Mouse (Mus musculus) cerebellum, adult 2 months (tissue): ENCODE results near the gene Pnpla2. TPM values are rescaled to one million over a fixed set of nuclear protein-coding genes. Genes with fewer than 3 reads are reported as not detected.

Source experiments
- DNase-seq, 2 experiments: peaks; one replicate each; pipeline ENCODE4 v3.0.0; 2021
- H3K27ac ChIP-seq: fragments of 200-500 bp; 2 replicates; pipeline ENCODE4 v1.5.1; 2012; ENCODE audit warnings: low read length, control low read depth, inconsistent platforms; ENCODE audit not compliant: insufficient read depth
- H3K27me3 ChIP-seq: fragments of 200-500 bp; 2 replicates; pipeline ENCODE4 v1.6.1; 2012; ENCODE audit warnings: inconsistent platforms, mild to moderate bottlenecking, low read length, moderate library complexity; ENCODE audit not compliant: control insufficient read depth, insufficient read depth
- H3K4me1 ChIP-seq: fragments of 200-500 bp; 2 replicates; pipeline ENCODE4 v1.6.1; 2011; ENCODE audit warnings: low read length; ENCODE audit not compliant: control insufficient read depth, insufficient read depth
- H3K4me3 ChIP-seq: fragments of 200-500 bp; replicated peaks from 2 replicates; pipeline ENCODE3; 2011; ENCODE audit warnings: mild to moderate bottlenecking, low read depth, low read length, control low read depth; ENCODE audit not compliant: insufficient read depth
- CTCF ChIP-seq: fragments of 200-500 bp; IDR thresholded peaks from 2 replicates; pipeline ENCODE4 v1.5.1; 2011; ENCODE audit warnings: low read depth, mild to moderate bottlenecking, control low read depth, low read length, moderate library complexity, borderline replicate concordance; ENCODE audit not compliant: insufficient read depth
- POLR2A ChIP-seq: fragments of 200-500 bp; IDR thresholded peaks from 2 replicates; pipeline ENCODE4 v1.6.1; 2011; ENCODE audit warnings: low read length, control low read depth, borderline replicate concordance; ENCODE audit not compliant: insufficient read depth
- WGBS: fragments of 180-500 bp; shearing (Covaris S2); methylation state at CpG from one replicate; pipeline ENCODE4 v1.1.7; 2018; 5-methylcytosine and 5-hydroxymethylcytosine counted together
- polyA plus RNA-seq: library from polyadenylated mRNA; depleted of rRNA; stranded (reverse); fragments of >200 nt; gene quantifications from 2 replicates; pipeline ENCODE4 v1.2.3, GENCODE M21; 2012

The Pnpla2 gene
- polyA plus RNA-seq, 1 experiment: 46.8 TPM

DNA sequence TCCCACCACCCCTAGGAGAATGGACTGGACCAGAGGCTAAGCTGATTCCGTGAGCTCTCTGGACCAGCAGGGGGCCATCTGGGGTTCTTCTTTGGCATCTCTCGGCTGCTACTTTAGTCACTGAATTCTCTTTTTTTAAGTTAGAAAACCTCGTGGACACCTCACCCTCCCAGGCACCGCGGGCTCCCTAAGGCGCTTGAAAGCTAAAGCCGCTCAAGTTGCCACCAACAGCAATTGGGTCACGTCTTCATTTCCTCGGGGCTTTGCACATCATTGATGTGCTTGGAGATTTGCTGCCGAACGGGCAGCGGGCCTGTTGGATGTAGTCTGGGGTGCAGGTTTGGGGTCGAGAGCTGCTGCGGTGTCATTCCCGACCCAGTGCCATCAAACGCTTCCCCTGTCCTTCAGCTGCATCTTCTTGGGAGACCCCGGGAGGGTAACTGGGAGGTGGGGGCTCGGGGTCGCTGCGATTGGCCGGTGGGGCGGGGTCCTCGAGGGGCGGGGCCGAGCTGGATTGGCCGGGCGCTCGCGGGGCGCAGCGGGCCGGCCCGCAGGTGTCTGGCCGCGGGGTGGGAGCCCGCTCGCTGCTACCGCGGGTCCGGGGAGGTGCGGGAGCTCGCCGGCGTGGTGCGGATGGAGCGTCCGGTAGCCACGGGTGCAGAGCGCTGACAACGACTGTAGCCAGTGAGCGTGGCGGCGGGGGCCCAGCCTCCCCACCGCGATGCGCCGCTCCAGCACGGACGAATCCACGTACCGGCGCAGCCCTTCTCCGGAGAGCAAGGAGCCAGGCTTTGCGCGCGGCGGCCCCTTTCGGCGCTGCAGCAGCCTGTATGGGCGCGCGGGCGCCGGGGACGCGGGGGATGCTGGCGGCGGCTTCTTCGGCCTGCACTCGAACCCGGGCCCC, 26.8 kb downstream of the Pnpla2 start:
- WGBS: under 1% methylated on average over 66 of the region's 81 CpGs
- peak; percentile 81 to 83 for DNase-seq
- H3K27ac ChIP-seq: peak overlapping the region; percentile 94
- H3K27me3 ChIP-seq: no peaks in the 10 kb centered on the region
- H3K4me1 ChIP-seq: peaks cover 24% of the 10 kb centered on the region
- H3K4me3 ChIP-seq: peak overlapping the region; percentile 82
- TF ChIP-seq CTCF: no peak
- TF ChIP-seq POLR2A: peak; percentile 52; the same call in 1 of the 2 replicates

DNA sequence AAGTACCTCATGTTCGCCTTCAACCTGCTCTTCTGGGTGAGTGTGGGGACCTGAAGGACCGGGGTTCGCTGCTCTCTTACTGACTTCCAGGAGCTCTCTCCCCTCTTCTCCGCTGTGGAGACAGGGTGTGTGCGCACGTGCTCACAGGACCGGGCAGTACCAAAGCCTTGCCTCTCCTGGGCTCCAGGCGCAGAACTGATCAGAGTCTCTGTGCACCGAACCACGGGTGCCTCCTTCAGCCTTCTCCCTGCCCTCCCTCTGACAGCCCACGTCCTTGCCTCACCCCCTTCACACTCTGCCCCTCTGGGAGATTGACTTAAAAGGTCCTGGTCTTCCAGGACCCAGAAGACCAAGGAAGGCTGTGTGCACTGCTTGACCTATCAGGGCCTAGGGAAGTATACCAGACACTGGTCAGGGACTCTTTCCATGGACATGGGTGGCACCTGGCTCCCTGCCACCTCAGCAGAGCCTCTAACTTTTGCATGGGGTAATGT, 27.6 kb downstream of the Pnpla2 start:
- WGBS: 14% methylated on average over 11 of the region's 11 CpGs
- peaks cover 31% of the 10 kb centered on the region for H3K4me1 ChIP-seq
- H3K27me3 ChIP-seq: no peaks in the 10 kb centered on the region
- peak overlapping the region; percentile 87 for H3K27ac ChIP-seq
- TF ChIP-seq POLR2A: no peak
- no peak for TF ChIP-seq CTCF
- H3K4me3 ChIP-seq: peak overlapping the region; percentile 82
- peak; percentile 62 to 70 for DNase-seq

DNA sequence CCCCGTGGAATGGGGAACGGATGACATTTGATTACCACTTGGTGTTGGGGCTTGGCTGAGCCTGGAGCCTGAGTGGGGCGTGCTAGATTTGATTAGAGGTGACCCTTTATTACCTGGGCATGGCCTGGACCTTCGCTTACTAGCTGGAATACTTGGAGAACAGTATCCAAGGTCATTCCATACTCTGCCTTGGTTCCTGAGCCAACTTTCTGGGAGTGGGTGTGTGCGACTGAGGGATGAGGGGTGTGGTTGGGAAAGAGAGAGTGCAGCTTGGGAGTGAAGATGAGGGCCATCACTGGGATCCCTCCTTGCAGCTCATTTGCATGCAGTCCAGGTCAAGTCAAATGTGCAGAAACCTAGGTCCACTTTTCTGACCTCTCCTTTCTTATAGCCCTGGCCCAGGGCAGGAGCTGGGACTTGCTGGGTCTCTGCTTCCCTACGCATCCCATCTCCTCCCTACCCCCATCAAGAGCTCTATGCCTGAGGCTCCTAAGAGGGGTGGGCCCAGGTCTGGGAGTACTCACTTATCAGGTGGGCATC, 28.2 kb downstream of the Pnpla2 start:
- DNase-seq: peak in 1 of 2 experiments; percentile 53
- Histone ChIP-seq H3K27ac (peak overlapping the region; percentile 87), H3K27me3 (no peaks in the 10 kb centered on the region), H3K4me3 (peak overlapping the region; percentile 82), H3K4me1 (peaks cover 37% of the 10 kb centered on the region)
- 9% methylated on average over 6 of the region's 6 CpGs for WGBS
- no peak for TF ChIP-seq POLR2A
- TF ChIP-seq CTCF: no peak

DNA sequence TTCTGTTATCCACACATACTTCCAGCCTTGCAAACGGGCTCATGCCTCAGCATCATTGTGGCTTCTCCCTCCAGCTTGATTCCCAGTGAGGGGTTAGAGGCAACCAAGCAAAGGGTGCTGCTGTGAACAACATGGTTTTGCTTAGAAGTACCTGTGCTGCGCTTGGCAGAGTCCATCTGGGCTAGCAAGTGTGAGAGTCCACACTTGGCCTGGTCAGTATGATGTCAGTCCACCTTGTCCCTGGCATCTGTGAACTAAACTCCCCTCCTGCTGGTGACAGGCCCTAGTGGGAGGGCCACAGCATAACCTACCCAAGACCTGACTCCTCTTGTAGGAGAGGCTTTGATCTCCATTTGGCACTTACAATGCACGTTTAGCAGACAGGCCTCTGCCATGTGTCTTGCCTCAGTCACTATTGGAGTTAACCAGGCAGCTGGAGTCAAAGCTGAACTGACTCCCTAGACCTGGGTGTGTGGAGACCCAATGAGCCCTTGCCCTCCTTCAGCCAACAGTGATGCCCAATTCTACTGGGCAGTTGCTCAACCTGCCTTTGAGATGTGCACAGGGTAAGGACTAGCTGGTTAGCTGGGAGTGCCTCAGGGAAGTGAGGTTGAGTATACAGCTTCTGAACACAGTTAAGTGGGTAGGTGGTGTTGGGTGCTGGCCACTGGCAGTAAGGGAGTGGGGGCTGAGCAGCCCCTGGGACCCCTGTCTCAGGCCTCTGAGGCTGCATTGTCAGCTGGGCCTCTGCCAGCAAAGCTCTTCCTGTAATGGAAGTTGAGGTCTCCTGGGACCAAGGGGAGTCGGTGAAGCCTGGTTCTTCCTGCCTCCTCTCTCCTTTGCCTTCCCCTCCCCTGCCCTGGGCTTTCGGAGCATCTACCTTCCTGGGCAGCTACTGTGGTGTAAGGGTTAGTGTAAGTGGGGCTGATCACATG, 29.5 kb downstream of the Pnpla2 start:
- DNase-seq: peak; percentile 70 to 72
- Histone ChIP-seq H3K4me1 (peaks cover 43% of the 10 kb centered on the region), H3K27ac (peak overlapping the region; percentile 87), H3K27me3 (no peaks in the 10 kb centered on the region), H3K4me3 (peak overlapping the region; percentile 82)
- no peak for TF ChIP-seq CTCF
- TF ChIP-seq POLR2A: peak; percentile 33; the same call in 1 of the 2 replicates
- 18% methylated on average over 5 of the region's 5 CpGs for WGBS

DNA sequence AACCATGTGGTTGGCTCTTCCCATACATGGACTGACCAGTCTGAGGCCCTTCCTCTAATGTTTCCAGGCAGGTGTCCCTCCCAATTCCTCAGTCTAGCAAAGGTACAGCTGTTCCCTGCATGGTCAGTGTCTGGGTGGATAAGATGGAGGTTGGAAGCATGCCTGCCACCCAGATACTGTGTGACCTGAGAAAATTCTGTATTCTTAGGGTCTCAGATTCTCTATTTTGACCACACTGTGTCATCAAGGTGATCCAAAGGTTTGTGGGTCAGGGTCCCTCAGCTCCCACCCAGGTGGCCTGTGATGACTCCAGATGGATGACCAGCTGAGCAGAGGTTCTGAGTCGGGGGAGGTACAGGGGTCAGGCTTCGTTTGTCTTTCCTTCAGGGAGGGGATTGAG, 30.2 kb downstream of the Pnpla2 start:
- 14% methylated on average over 2 of the region's 2 CpGs for WGBS
- TF ChIP-seq POLR2A (no peak), CTCF (no peak)
- Histone ChIP-seq H3K27ac (peak overlapping the region; percentile 87), H3K4me3 (peak overlapping the region; percentile 82), H3K4me1 (peaks cover 50% of the 10 kb centered on the region), H3K27me3 (no peaks in the 10 kb centered on the region)
- DNase-seq: no peak

GRCm38 (mm10) chr7:141485606-141486005, 30.6 kb downstream of the Pnpla2 start:
- H3K27me3 ChIP-seq: no peaks in the 10 kb centered on the region
- peaks cover 52% of the 10 kb centered on the region for H3K4me1 ChIP-seq
- peak; percentile 96 to 98 for DNase-seq
- H3K27ac ChIP-seq: peak overlapping the region; percentile 87
- 6% methylated on average over 2 of the region's 2 CpGs for WGBS
- peak overlapping the region; percentile 5 for H3K4me3 ChIP-seq
- TF ChIP-seq POLR2A (no peak), CTCF (no peak)

DNA sequence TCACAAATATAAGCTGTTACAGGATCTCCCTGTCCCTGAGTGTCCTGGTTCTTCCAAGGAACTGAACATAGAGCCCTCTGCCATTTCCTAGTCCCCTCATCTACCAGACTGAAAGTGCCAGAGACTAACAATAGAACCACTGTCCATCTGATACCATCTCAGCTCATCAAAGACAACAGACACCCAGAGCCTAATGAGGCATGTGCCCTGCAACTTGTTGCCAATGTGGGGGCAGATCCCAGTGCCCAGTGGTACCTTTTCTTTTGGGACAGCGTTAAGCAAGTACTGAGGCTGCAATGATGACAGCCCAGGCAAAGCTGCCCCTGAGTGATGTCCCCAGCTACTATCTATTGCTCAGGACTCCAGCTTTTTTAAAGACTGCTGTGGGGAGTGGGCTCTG, 31.2 kb downstream of the Pnpla2 start:
- Histone ChIP-seq H3K4me3 (peak overlapping the region; percentile 3), H3K27ac (peak overlapping the region; percentile 87), H3K4me1 (peaks cover 56% of the 10 kb centered on the region), H3K27me3 (no peaks in the 10 kb centered on the region)
- TF ChIP-seq POLR2A: no peak
- TF ChIP-seq CTCF: no peak
- DNase-seq: no peak
- WGBS: 8% methylated on average over 1 of the region's 1 CpGs
